Mouse (Mus musculus): ENCODE measurements at regions not wholly inside any gene's neighbourhood (a gene's known extent, or its start where the extent isn't known, plus 50 kb on each side); places are given as distances from the start of the nearest gene placed in this dataset.

- no peak overlapping the region for H3K4me3 ChIP-seq
- no peak for TF ChIP-seq CTCF (conservative IDR thresholded peaks at IDR 0.05)
- DNase-seq (ENCODE audit: low spot score in 2 of 2): no peak
- H3K27ac ChIP-seq: no peak overlapping the region
Measured at GRCm38 (mm10) chr16:76816056-76816885, 197.2 kb upstream of the Usp25 start.

GRCm38 (mm10) chr16:76803725-76804124, 209.8 kb upstream of the Usp25 start:
- peak; percentile 16 to 26 for DNase-seq (ENCODE audit: low spot score in 2 of 2)
- no peak overlapping the region for H3K27ac ChIP-seq
- H3K4me3 ChIP-seq: no peak overlapping the region
- TF ChIP-seq CTCF (conservative IDR thresholded peaks at IDR 0.05): peak; percentile 75

GRCm38 (mm10) chr16:76786405-76787155, 226.9 kb upstream of the Usp25 start:
- TF ChIP-seq CTCF (conservative IDR thresholded peaks at IDR 0.05): peak; percentile 88
- Histone ChIP-seq H3K27ac (no peak overlapping the region), H3K4me3 (no peak overlapping the region)
- peak in 1 of 2 experiments; percentile 38 for DNase-seq (ENCODE audit: low spot score in 2 of 2)

GRCm38 (mm10) chr16:76782656-76783055, 230.8 kb upstream of the Usp25 start:
- Histone ChIP-seq H3K4me3 (no peak overlapping the region), H3K27ac (no peak overlapping the region)
- no peak for DNase-seq (ENCODE audit: low spot score in 2 of 2)
- TF ChIP-seq CTCF (conservative IDR thresholded peaks at IDR 0.05): no peak

- no peak for DNase-seq (ENCODE audit: low spot score in 2 of 2)
- H3K4me3 ChIP-seq: no peak overlapping the region
- no peak for TF ChIP-seq CTCF (conservative IDR thresholded peaks at IDR 0.05)
- no peak overlapping the region for H3K27ac ChIP-seq
Measured at GRCm38 (mm10) chr16:76775790-76776189, 237.7 kb upstream of the Usp25 start.

- no peak for TF ChIP-seq CTCF (conservative IDR thresholded peaks at IDR 0.05)
Measured at GRCm38 (mm10) chr16:76774032-76774431, 239.5 kb upstream of the Usp25 start.

GRCm38 (mm10) chr16:76773466-76773865, 240.0 kb upstream of the Usp25 start:
- no peak for DNase-seq (ENCODE audit: low spot score in 2 of 2)
- no peak for TF ChIP-seq CTCF (conservative IDR thresholded peaks at IDR 0.05)
- H3K27ac ChIP-seq: no peak overlapping the region
- no peak overlapping the region for H3K4me3 ChIP-seq

More at GRCm38 (mm10) chr16:76774032-76774431, 239.5 kb upstream of the Usp25 start:
- no peak for DNase-seq (ENCODE audit: low spot score in 2 of 2)
- Histone ChIP-seq H3K27ac (no peak overlapping the region), H3K4me3 (no peak overlapping the region)

- peak; percentile 73 for TF ChIP-seq CTCF (conservative IDR thresholded peaks at IDR 0.05)
- Histone ChIP-seq H3K4me3 (no peak overlapping the region), H3K27ac (no peak overlapping the region)
- DNase-seq (ENCODE audit: low spot score in 2 of 2): peak in 1 of 2 experiments; percentile 31
Measured at GRCm38 (mm10) chr16:76768607-76769006, 244.9 kb upstream of the Usp25 start.

- Histone ChIP-seq H3K27ac (no peak overlapping the region), H3K4me3 (no peak overlapping the region)
- no peak for TF ChIP-seq CTCF (conservative IDR thresholded peaks at IDR 0.05)
- no peak for DNase-seq (ENCODE audit: low spot score in 2 of 2)
Measured at GRCm38 (mm10) chr16:76766636-76767035, 246.9 kb upstream of the Usp25 start.

- H3K4me3 ChIP-seq: no peak overlapping the region
- no peak overlapping the region for H3K27ac ChIP-seq
- TF ChIP-seq CTCF (conservative IDR thresholded peaks at IDR 0.05): no peak
- DNase-seq (ENCODE audit: low spot score in 2 of 2): no peak
Measured at GRCm38 (mm10) chr16:76765536-76765935, 248.0 kb upstream of the Usp25 start.

- no peak overlapping the region for H3K27ac ChIP-seq
- H3K4me3 ChIP-seq: no peak overlapping the region
- no peak for TF ChIP-seq CTCF (conservative IDR thresholded peaks at IDR 0.05)
- no peak for DNase-seq (ENCODE audit: low spot score in 2 of 2)
Measured at GRCm38 (mm10) chr16:76764994-76765393, 248.5 kb upstream of the Usp25 start.

GRCm38 (mm10) chr16:76762619-76763283, 250.8 kb upstream of the Usp25 start:
- no peak overlapping the region for H3K4me3 ChIP-seq
- no peak for DNase-seq (ENCODE audit: low spot score in 2 of 2)
- H3K27ac ChIP-seq: no peak overlapping the region
- no peak for TF ChIP-seq CTCF (conservative IDR thresholded peaks at IDR 0.05)

GRCm38 (mm10) chr16:76761848-76762247, 251.7 kb upstream of the Usp25 start:
- TF ChIP-seq CTCF (conservative IDR thresholded peaks at IDR 0.05): no peak
- Histone ChIP-seq H3K4me3 (no peak overlapping the region), H3K27ac (no peak overlapping the region)
- DNase-seq (ENCODE audit: low spot score in 2 of 2): no peak

Measured in layer of hippocampus, adult 2 months (tissue).